Mouse (Mus musculus): ENCODE results near the gene Bin2. TPM values are rescaled to one million over a fixed set of nuclear protein-coding genes. Genes with fewer than 3 reads are reported as not detected.
"Not testable (repeated sequence)": the region's sequence is repeated elsewhere in the genome, so short reads cannot be mapped to it uniquely, and the experiment has no call there.

Gene Bin2
- polyA plus RNA-seq, 1 experiment from 2014 or later: 3.2 TPM

- WGBS: 89% methylated on average over 7 of the region's 7 CpGs
- H3K27me3 ChIP-seq (ENCODE audit: low read depth, poor library complexity, severe bottlenecking): no peaks in the 10 kb centered on the region
- H3K4me3 ChIP-seq: no peak overlapping the region
- peaks cover 44% of the 10 kb centered on the region for H3K36me3 ChIP-seq
- no peaks in the 10 kb centered on the region for H3K4me1 ChIP-seq
- no peak for DNase-seq (ENCODE audit: low spot score)
- no peak overlapping the region for H3K27ac ChIP-seq (replicated peaks)
- no peaks in the 10 kb centered on the region for H3K9me3 ChIP-seq (replicated peaks)
Measured at GRCm38 (mm10) chr15:100622164-100622563, 47.2 kb downstream of the Bin2 start.

- WGBS: 78% methylated on average over 9 of the region's 9 CpGs
- DNase-seq (ENCODE audit: low spot score); H3K4me1 ChIP-seq; H3K4me3 ChIP-seq; H3K27ac ChIP-seq (replicated peaks); H3K9me3 ChIP-seq (replicated peaks); H3K27me3 ChIP-seq (ENCODE audit: low read depth, poor library complexity, severe bottlenecking): not testable (repeated sequence)
- peaks cover 47% of the 10 kb centered on the region for H3K36me3 ChIP-seq
Measured at GRCm38 (mm10) chr15:100621671-100622070, 47.7 kb downstream of the Bin2 start.

- peaks cover 19% of the 10 kb centered on the region for H3K4me1 ChIP-seq
- peaks cover 47% of the 10 kb centered on the region for H3K36me3 ChIP-seq
- H3K4me3 ChIP-seq: no peak overlapping the region
- DNase-seq (ENCODE audit: low spot score): no peak
- H3K9me3 ChIP-seq (replicated peaks): no peaks in the 10 kb centered on the region
- H3K27ac ChIP-seq (replicated peaks): no peak overlapping the region
- WGBS: 91% methylated on average over 7 of the region's 7 CpGs
- peaks cover 2% of the 10 kb centered on the region; the same call in 1 of the 2 replicates for H3K27me3 ChIP-seq (ENCODE audit: low read depth, poor library complexity, severe bottlenecking)
Measured at GRCm38 (mm10) chr15:100619200-100619599, 50.2 kb downstream of the Bin2 start.

- Histone ChIP-seq H3K27me3 (ENCODE audit: low read depth, poor library complexity, severe bottlenecking) (peaks cover 15% of the 10 kb centered on the region), H3K36me3 (peaks cover 42% of the 10 kb centered on the region), H3K9me3 (replicated peaks) (no peaks in the 10 kb centered on the region), H3K4me1 (peaks cover 29% of the 10 kb centered on the region), H3K27ac (replicated peaks) (peak overlapping the region; percentile 97), H3K4me3 (peak overlapping the region; percentile 92)
- DNase-seq (ENCODE audit: low spot score): no peak
- 2% methylated on average over 19 of the region's 19 CpGs for WGBS
Measured at GRCm38 (mm10) chr15:100616221-100616620, 53.1 kb downstream of the Bin2 start.

- peaks cover 17% of the 10 kb centered on the region for H3K27me3 ChIP-seq (ENCODE audit: low read depth, poor library complexity, severe bottlenecking)
- WGBS: 1% methylated on average over 42 of the region's 43 CpGs
- no peaks in the 10 kb centered on the region for H3K9me3 ChIP-seq (replicated peaks)
- H3K27ac ChIP-seq (replicated peaks): peak overlapping the region; percentile 97
- peak overlapping the region; percentile 92 for H3K4me3 ChIP-seq
- peaks cover 29% of the 10 kb centered on the region for H3K4me1 ChIP-seq
- peaks cover 38% of the 10 kb centered on the region for H3K36me3 ChIP-seq
- peak; percentile 91 for DNase-seq (ENCODE audit: low spot score)
Measured at GRCm38 (mm10) chr15:100615825-100616220, 53.5 kb downstream of the Bin2 start.

GRCm38 (mm10) chr15:100614996-100615824 is 54.1 kb downstream of the Bin2 start, which contains the start of gene Dazap2:
TSS of gene Dazap2 (plus strand) at chr15:100615349.
- DNase-seq (ENCODE audit: low spot score): peak; percentile 99
- Histone ChIP-seq H3K4me1 (peaks cover 29% of the 10 kb centered on the region), H3K27ac (replicated peaks) (peak within 1 kb of the TSS; percentile 97), H3K4me3 (peak within 1 kb of the TSS; percentile 92), H3K27me3 (ENCODE audit: low read depth, poor library complexity, severe bottlenecking) (peaks cover 23% of the 10 kb centered on the region), H3K9me3 (replicated peaks) (no peaks in the 10 kb centered on the region), H3K36me3 (peaks cover 32% of the 10 kb centered on the region)
- under 1% methylated on average over 93 of the region's 99 CpGs for WGBS

GRCm38 (mm10) chr15:100614218-100614995 is 54.9 kb downstream of the Bin2 start:
- Histone ChIP-seq H3K27me3 (ENCODE audit: low read depth, poor library complexity, severe bottlenecking) (peaks cover 25% of the 10 kb centered on the region), H3K9me3 (replicated peaks) (no peaks in the 10 kb centered on the region), H3K27ac (replicated peaks) (peak overlapping the region; percentile 97), H3K4me3 (peak overlapping the region; percentile 92), H3K4me1 (peaks cover 36% of the 10 kb centered on the region), H3K36me3 (peaks cover 24% of the 10 kb centered on the region)
- 11% methylated on average over 43 of the region's 43 CpGs for WGBS
- no peak for DNase-seq (ENCODE audit: low spot score)

GRCm38 (mm10) chr15:100613584-100613983 is 55.8 kb downstream of the Bin2 start:
- 11% methylated on average over 16 of the region's 16 CpGs for WGBS
- Histone ChIP-seq H3K27me3 (ENCODE audit: low read depth, poor library complexity, severe bottlenecking) (peaks cover 25% of the 10 kb centered on the region), H3K9me3 (replicated peaks) (no peaks in the 10 kb centered on the region), H3K27ac (replicated peaks) (peak overlapping the region; percentile 30; the same call in 1 of the 2 replicates), H3K36me3 (peaks cover 16% of the 10 kb centered on the region), H3K4me1 (peaks cover 42% of the 10 kb centered on the region), H3K4me3 (peak overlapping the region; percentile 15; the same call in 1 of the 2 replicates)
- DNase-seq (ENCODE audit: low spot score): peak; percentile 81

GRCm38 (mm10) chr15:100612432-100612831 is 56.9 kb downstream of the Bin2 start:
- no peak overlapping the region for H3K4me3 ChIP-seq
- H3K9me3 ChIP-seq (replicated peaks): no peaks in the 10 kb centered on the region
- H3K36me3 ChIP-seq: peaks cover 4% of the 10 kb centered on the region
- WGBS: 72% methylated on average over 2 of the region's 2 CpGs
- H3K4me1 ChIP-seq: peaks cover 42% of the 10 kb centered on the region
- H3K27me3 ChIP-seq (ENCODE audit: low read depth, poor library complexity, severe bottlenecking): peaks cover 25% of the 10 kb centered on the region
- DNase-seq (ENCODE audit: low spot score): no peak
- no peak overlapping the region for H3K27ac ChIP-seq (replicated peaks)

GRCm38 (mm10) chr15:100611951-100612350 is 57.4 kb downstream of the Bin2 start:
- Histone ChIP-seq H3K27me3 (ENCODE audit: low read depth, poor library complexity, severe bottlenecking) (peaks cover 25% of the 10 kb centered on the region), H3K36me3 (peaks cover under 1% of the 10 kb centered on the region; the same call in 1 of the 2 replicates), H3K9me3 (replicated peaks) (no peaks in the 10 kb centered on the region), H3K4me3 (no peak overlapping the region), H3K4me1 (peaks cover 40% of the 10 kb centered on the region), H3K27ac (replicated peaks) (no peak overlapping the region)
- DNase-seq (ENCODE audit: low spot score): no peak
- 86% methylated on average over 7 of the region's 7 CpGs for WGBS

- 92% methylated on average over 8 of the region's 8 CpGs for WGBS
- not testable (repeated sequence) for H3K9me3 ChIP-seq (replicated peaks); H3K27ac ChIP-seq (replicated peaks); H3K4me3 ChIP-seq; DNase-seq (ENCODE audit: low spot score); H3K36me3 ChIP-seq
- Histone ChIP-seq H3K4me1 (peaks cover 29% of the 10 kb centered on the region), H3K27me3 (ENCODE audit: low read depth, poor library complexity, severe bottlenecking) (peaks cover 50% of the 10 kb centered on the region)
Measured at GRCm38 (mm10) chr15:100606677-100607076, 62.7 kb downstream of the Bin2 start.

- Histone ChIP-seq H3K36me3 (no peaks in the 10 kb centered on the region), H3K27me3 (ENCODE audit: low read depth, poor library complexity, severe bottlenecking) (peaks cover 85% of the 10 kb centered on the region), H3K27ac (replicated peaks) (no peak overlapping the region), H3K4me1 (peaks cover 47% of the 10 kb centered on the region), H3K4me3 (no peak overlapping the region), H3K9me3 (replicated peaks) (no peaks in the 10 kb centered on the region)
- 46% methylated on average over 3 of the region's 3 CpGs for WGBS
- no peak for DNase-seq (ENCODE audit: low spot score)
Measured at GRCm38 (mm10) chr15:100601669-100602068, 67.7 kb downstream of the Bin2 start.

Measured in midbrain, embryonic 10.5 days (tissue).